Mouse (Mus musculus) kidney, postnatal 0 days (tissue): ENCODE measurements at regions not wholly inside any gene's neighbourhood (a gene's known extent, or its start where the extent isn't known, plus 50 kb on each side); places are given as distances from the start of the nearest gene placed in this dataset.

Experiments used
- ATAC-seq: fragments of 200-750 bp; cut with Nextera tagmentation; replicated peaks from 2 replicates; pipeline ENCODE4 v1.8.0; 2017; ENCODE audit warnings: low read depth, moderate number of reproducible peaks, moderate TSS enrichment, moderate library complexity; ENCODE audit not compliant: low FRiP score
- DNase-seq: peaks from one replicate; pipeline ENCODE4 v3.0.0-alpha.2; 2016; ENCODE audit warnings: low spot score
- H3K27ac ChIP-seq: fragments of 300-500 bp; sonication (generic); 2 replicates; pipeline ENCODE4 v1.5.1; 2014; ENCODE audit warnings: mild to moderate bottlenecking
- H3K27me3 ChIP-seq: fragments of 300-500 bp; sonication (generic); 2 replicates; pipeline ENCODE4 v1.6.1; 2014; ENCODE audit warnings: low read length, mixed read lengths; ENCODE audit not compliant: insufficient read depth
- H3K36me3 ChIP-seq: fragments of 300-500 bp; sonication (generic); 2 replicates; pipeline ENCODE4 v1.6.1; 2014; ENCODE audit warnings: low read length, mixed read lengths; ENCODE audit not compliant: insufficient read depth
- H3K4me1 ChIP-seq: fragments of 300-500 bp; sonication (generic); replicated peaks from 2 replicates; pipeline ENCODE4 v1.6.1; 2014; ENCODE audit warnings: antibody characterized with exemption, low read length, mixed read lengths; ENCODE audit not compliant: insufficient read depth
- H3K4me2 ChIP-seq: fragments of 300-500 bp; sonication (generic); 2 replicates; pipeline ENCODE4 v1.6.1; 2014; ENCODE audit warnings: mild to moderate bottlenecking, low read length, moderate library complexity, mixed read lengths
- H3K4me3 ChIP-seq: fragments of 300-500 bp; sonication (generic); replicated peaks from 2 replicates; pipeline ENCODE4 v1.5.1; 2014; ENCODE audit warnings: low read depth, low read length
- H3K9ac ChIP-seq: fragments of 300-500 bp; sonication (generic); 2 replicates; pipeline ENCODE4 v1.6.1; 2014; ENCODE audit warnings: low read depth, low read length
- H3K9me3 ChIP-seq: fragments of 300-500 bp; sonication (generic); replicated peaks from 2 replicates; pipeline ENCODE4 v1.6.1; 2016; ENCODE audit warnings: low read length, inconsistent platforms, mixed read lengths
- CTCF ChIP-seq: IDR thresholded peaks from 2 replicates; pipeline ENCODE4 v1.5.1; 2016; ENCODE audit warnings: antibody characterized with exemption, low read depth, mild to moderate bottlenecking, moderate library complexity
- WGBS: fragments of 180-500 bp; shearing (Covaris S2); extraction: QIAGEN DNeasy Blood & Tissue Kit; methylation state at CpG from one replicate; pipeline ENCODE4 v1.1.7; 2014; 5-methylcytosine and 5-hydroxymethylcytosine counted together

GRCm38 (mm10) chr9:61031699-61032447 is 237.5 kb downstream of the Uaca start:
- Histone ChIP-seq H3K27me3 (no peaks in the 10 kb centered on the region), H3K27ac (no peak overlapping the region), H3K9me3 (no peaks in the 10 kb centered on the region), H3K4me1 (peaks cover 7% of the 10 kb centered on the region; the same call in 1 of the 2 replicates), H3K4me2 (no peak overlapping the region), H3K9ac (no peak overlapping the region), H3K36me3 (no peaks in the 10 kb centered on the region), H3K4me3 (no peak overlapping the region)
- DNase-seq (peak; percentile 49), ATAC-seq (no peak)
- no peak for TF ChIP-seq CTCF
- 64% methylated on average over 25 of the region's 26 CpGs for WGBS

GRCm38 (mm10) chr9:61032448-61033433 is 238.4 kb downstream of the Uaca start:
- no peaks in the 10 kb centered on the region for H3K36me3 ChIP-seq
- 61% methylated on average over 23 of the region's 23 CpGs for WGBS
- no peaks in the 10 kb centered on the region for H3K27me3 ChIP-seq
- DNase-seq (peak; percentile 18), ATAC-seq (no peak)
- no peak overlapping the region; the same call in 1 of the 2 replicates for H3K27ac ChIP-seq
- H3K9ac ChIP-seq = no peak overlapping the region
- no peak overlapping the region for H3K4me3 ChIP-seq
- no peak for TF ChIP-seq CTCF
- no peaks in the 10 kb centered on the region for H3K9me3 ChIP-seq
- H3K4me2 ChIP-seq = no peak overlapping the region
- H3K4me1 ChIP-seq = peaks cover 7% of the 10 kb centered on the region; the same call in 1 of the 2 replicates

- Histone ChIP-seq H3K4me3 (no peak overlapping the region), H3K9me3 (no peaks in the 10 kb centered on the region), H3K27me3 (no peaks in the 10 kb centered on the region), H3K27ac (no peak overlapping the region), H3K36me3 (no peaks in the 10 kb centered on the region), H3K4me1 (peaks cover 7% of the 10 kb centered on the region; the same call in 1 of the 2 replicates), H3K9ac (no peak overlapping the region), H3K4me2 (no peak overlapping the region)
- ATAC-seq (no peak; the same call in 1 of the 2 replicates), DNase-seq (peak; percentile 71)
- WGBS = 56% methylated on average over 9 of the region's 9 CpGs
- no peak for TF ChIP-seq CTCF
Observed at GRCm38 (mm10) chr9:61033593-61033992, 239.3 kb downstream of the Uaca start.

- Histone ChIP-seq H3K4me3 (no peak overlapping the region), H3K4me1 (no peaks in the 10 kb centered on the region), H3K4me2 (no peak overlapping the region), H3K36me3 (no peaks in the 10 kb centered on the region), H3K27ac (no peak overlapping the region), H3K9me3 (no peaks in the 10 kb centered on the region), H3K27me3 (no peaks in the 10 kb centered on the region; the same call in 1 of the 2 replicates), H3K9ac (no peak overlapping the region)
- ATAC-seq = no peak
- WGBS = 46% methylated on average over 2 of the region's 2 CpGs
- DNase-seq = no peak
- no peak for TF ChIP-seq CTCF
Observed at GRCm38 (mm10) chr9:61042063-61042462, 247.7 kb downstream of the Uaca start.

- no peak for DNase-seq
- Histone ChIP-seq H3K27me3 (no peaks in the 10 kb centered on the region; the same call in 1 of the 2 replicates), H3K27ac (no peak overlapping the region), H3K9ac (no peak overlapping the region), H3K4me2 (no peak overlapping the region), H3K36me3 (no peaks in the 10 kb centered on the region), H3K4me3 (no peak overlapping the region), H3K9me3 (no peaks in the 10 kb centered on the region), H3K4me1 (no peaks in the 10 kb centered on the region)
- WGBS = 90% methylated on average over 14 of the region's 14 CpGs
- TF ChIP-seq CTCF = no peak
- ATAC-seq = no peak
Observed at GRCm38 (mm10) chr9:61044983-61045382, 250.6 kb downstream of the Uaca start.

GRCm38 (mm10) chr9:61046517-61046916 is 252.2 kb downstream of the Uaca start:
- no peak overlapping the region for H3K4me3 ChIP-seq
- H3K4me2 ChIP-seq = no peak overlapping the region
- H3K27ac ChIP-seq = no peak overlapping the region
- no peak overlapping the region for H3K9ac ChIP-seq
- 19% methylated on average over 7 of the region's 7 CpGs for WGBS
- peak; percentile 83 for TF ChIP-seq CTCF
- no peaks in the 10 kb centered on the region for H3K9me3 ChIP-seq
- no peaks in the 10 kb centered on the region for H3K4me1 ChIP-seq
- H3K36me3 ChIP-seq = no peaks in the 10 kb centered on the region
- no peaks in the 10 kb centered on the region; the same call in 1 of the 2 replicates for H3K27me3 ChIP-seq
- DNase-seq (peak; percentile 77), ATAC-seq (no peak)
